Mouse (Mus musculus): Measurements from ENCODE around the gene Ifnar1. TPM values are rescaled to one million over a fixed set of nuclear protein-coding genes. Genes with fewer than 3 reads are reported as not detected.

Gene Ifnar1
- polyA plus RNA-seq, 2 experiments: 11.6 to 16.2 TPM

DNA sequence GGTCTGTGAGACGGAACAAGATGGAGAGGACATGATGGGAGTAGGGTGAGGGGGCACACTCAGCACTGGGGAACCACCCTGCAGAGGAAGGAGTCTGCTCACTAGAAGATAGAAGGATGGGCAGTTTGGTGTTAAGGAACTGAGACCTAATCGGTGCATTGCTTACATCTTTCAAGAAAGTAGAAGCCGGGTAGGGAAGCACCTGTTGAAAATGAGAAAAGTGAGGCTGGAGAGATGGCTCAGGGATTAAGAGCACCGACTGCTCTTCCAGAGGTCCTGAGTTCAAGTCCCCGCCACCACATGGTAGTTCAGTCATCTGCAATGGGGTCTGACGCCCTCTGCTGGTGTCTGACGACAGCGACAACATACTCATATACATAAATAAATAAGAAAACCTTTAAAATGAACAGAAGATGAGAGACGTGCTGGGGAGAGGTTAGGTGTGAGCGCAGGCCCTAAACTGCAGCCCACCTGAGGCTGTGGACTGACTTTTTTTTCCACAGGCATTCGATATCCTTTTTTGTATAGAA lies 25.1 kb upstream of the Ifnar1 start:
- TF ChIP-seq EP300 (IDR thresholded peaks at IDR 0.05; ENCODE audit: low read depth): no peak
- TF ChIP-seq CTCF (IDR thresholded peaks at IDR 0.05; ENCODE audit: low read depth): peak; percentile 82
- ATAC-seq (ENCODE audit: insufficient read depth) (no peak), DNase-seq (ENCODE audit: low read depth in 3 of 3, low spot score in 3 of 3) (no peak)
- Histone ChIP-seq H3K36me3 (replicated peaks; ENCODE audit: control insufficient read depth, insufficient read depth, low read depth) (no peaks in the 10 kb centered on the region), H3K9ac (replicated peaks) (no peak overlapping the region; the same call in 1 of the 2 replicates), H3K27ac (peak overlapping the region; percentile 54; the same call in 1 of the 2 replicates), H3K9me3 (ENCODE audit: control insufficient read depth, low read length) (no peaks in the 10 kb centered on the region), H3K27me3 (ENCODE audit: control insufficient read depth, insufficient read depth, low read length) (no peaks in the 10 kb centered on the region), H3K4me2 (ENCODE audit: low read depth) (no peak overlapping the region), H3K4me1 (replicated peaks; ENCODE audit: control insufficient read depth in 2 of 2, insufficient read depth in 2 of 2, low read length in 1 of 2) (peaks cover 28 to 42% of the 10 kb centered on the region in 2 experiments), H3K4me3 (ENCODE audit: insufficient read depth in 1 of 2, low read depth in 2 of 2, low read length in 2 of 2) (no peak overlapping the region)
- 73% methylated on average over 11 of the region's 11 CpGs for WGBS (ENCODE audit: insufficient replicate concordance)

DNA sequence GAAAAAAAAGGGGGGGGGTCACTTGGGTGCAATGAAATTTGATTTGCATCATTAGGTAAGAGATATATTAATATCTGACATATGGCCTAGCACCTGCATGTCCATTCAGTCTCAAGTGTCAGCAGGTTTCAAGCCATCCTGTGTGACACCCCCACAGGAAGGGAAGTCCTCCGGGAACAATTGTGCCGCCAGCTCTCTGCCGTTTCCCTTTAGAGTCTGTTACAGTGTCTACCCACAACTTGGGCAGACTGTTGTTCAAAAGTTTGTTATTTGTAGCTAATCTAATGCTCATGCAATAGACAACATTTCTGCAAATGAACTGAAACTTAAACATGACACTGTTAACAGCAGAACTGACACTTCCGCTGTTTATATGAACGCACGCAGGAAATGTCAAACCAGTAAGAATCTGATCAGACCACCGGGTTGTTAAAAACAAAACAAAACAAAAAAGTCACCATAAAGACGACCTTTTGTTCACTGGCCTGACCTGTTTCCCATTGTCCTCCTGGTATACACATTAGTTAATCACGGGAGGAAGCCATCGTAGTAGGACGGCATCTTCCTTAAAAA lies 23.9 kb upstream of the Ifnar1 start:
- Histone ChIP-seq H3K27me3 (ENCODE audit: control insufficient read depth, insufficient read depth, low read length) (no peaks in the 10 kb centered on the region), H3K9ac (replicated peaks) (peak overlapping the region; percentile 65), H3K9me3 (ENCODE audit: control insufficient read depth, low read length) (no peaks in the 10 kb centered on the region), H3K36me3 (replicated peaks; ENCODE audit: control insufficient read depth, insufficient read depth, low read depth) (no peaks in the 10 kb centered on the region), H3K4me3 (ENCODE audit: insufficient read depth in 1 of 2, low read depth in 2 of 2, low read length in 2 of 2) (peak overlapping the region; percentile 30 to 36; a peak in 3 of 4 replicates), H3K4me2 (ENCODE audit: low read depth) (peak overlapping the region; percentile 60), H3K27ac (peak overlapping the region; percentile 54), H3K4me1 (replicated peaks; ENCODE audit: control insufficient read depth in 2 of 2, insufficient read depth in 2 of 2, low read length in 1 of 2) (peaks cover 29 to 45% of the 10 kb centered on the region in 2 experiments)
- ATAC-seq (ENCODE audit: insufficient read depth) (no peak), DNase-seq (ENCODE audit: low read depth in 3 of 3, low spot score in 3 of 3) (no peak)
- TF ChIP-seq CTCF (IDR thresholded peaks at IDR 0.05; ENCODE audit: low read depth): no peak
- no peak for TF ChIP-seq EP300 (IDR thresholded peaks at IDR 0.05; ENCODE audit: low read depth)
- 23% methylated on average over 11 of the region's 11 CpGs for WGBS (ENCODE audit: insufficient replicate concordance)

DNA sequence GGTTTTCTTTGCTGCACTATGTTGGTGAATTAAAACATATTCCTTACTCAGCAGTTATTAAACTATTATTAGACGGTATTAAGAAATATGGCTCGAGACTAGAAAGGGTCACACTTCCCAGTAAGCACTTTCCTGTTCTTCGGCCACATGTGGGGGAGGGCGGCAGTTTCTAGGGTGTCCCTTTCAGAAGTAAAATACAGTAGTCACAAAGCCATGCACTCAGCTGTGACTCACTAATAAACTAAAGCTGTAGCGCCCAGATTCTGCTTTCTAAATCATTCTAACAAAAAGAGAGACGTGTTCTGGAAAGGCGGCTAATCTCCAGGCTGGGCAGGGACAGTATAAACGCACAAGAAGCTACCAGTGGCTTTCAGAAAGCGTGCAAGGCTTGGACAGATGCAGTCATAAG lies 23.3 kb upstream of the Ifnar1 start:
- 22% methylated on average over 9 of the region's 9 CpGs for WGBS (ENCODE audit: insufficient replicate concordance)
- peaks cover 34 to 49% of the 10 kb centered on the region in 2 experiments for H3K4me1 ChIP-seq (replicated peaks; ENCODE audit: control insufficient read depth in 2 of 2, insufficient read depth in 2 of 2, low read length in 1 of 2)
- H3K9me3 ChIP-seq (ENCODE audit: control insufficient read depth, low read length): no peaks in the 10 kb centered on the region
- peak overlapping the region in 1 of 2 experiments; percentile 14; a peak in 1 of 4 replicates for H3K4me3 ChIP-seq (ENCODE audit: insufficient read depth in 1 of 2, low read depth in 2 of 2, low read length in 2 of 2)
- no peak for DNase-seq (ENCODE audit: low read depth in 3 of 3, low spot score in 3 of 3)
- H3K4me2 ChIP-seq (ENCODE audit: low read depth): peak overlapping the region; percentile 60
- TF ChIP-seq EP300 (IDR thresholded peaks at IDR 0.05; ENCODE audit: low read depth): no peak
- ATAC-seq (ENCODE audit: insufficient read depth): no peak
- H3K27ac ChIP-seq: peak overlapping the region; percentile 77
- no peaks in the 10 kb centered on the region for H3K27me3 ChIP-seq (ENCODE audit: control insufficient read depth, insufficient read depth, low read length)
- H3K9ac ChIP-seq (replicated peaks): peak overlapping the region; percentile 51
- H3K36me3 ChIP-seq (replicated peaks; ENCODE audit: control insufficient read depth, insufficient read depth, low read depth): peaks cover 5% of the 10 kb centered on the region; the same call in 1 of the 2 replicates

DNA sequence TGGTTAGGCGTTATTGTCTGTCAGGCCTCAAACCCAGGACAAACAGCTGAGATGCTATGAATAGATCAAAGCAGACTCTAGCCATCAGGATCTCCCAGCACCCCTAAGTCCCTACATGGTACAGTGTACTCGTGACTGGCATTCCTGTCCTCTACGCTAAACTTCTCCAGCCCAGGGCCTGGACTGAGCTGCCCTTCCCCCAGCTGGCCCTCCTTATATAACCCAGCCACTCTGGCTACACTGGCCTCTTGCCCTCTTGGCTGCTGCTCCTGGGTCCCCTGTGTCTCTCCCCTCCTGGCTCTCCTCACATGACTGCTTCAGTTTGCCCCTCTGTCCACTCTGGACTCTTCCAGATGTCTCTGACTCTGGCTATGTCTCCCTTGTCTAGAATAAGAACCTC lies 22.4 kb upstream of the Ifnar1 start:
- TF ChIP-seq EP300 (IDR thresholded peaks at IDR 0.05; ENCODE audit: low read depth) (no peak), CTCF (IDR thresholded peaks at IDR 0.05; ENCODE audit: low read depth) (no peak)
- no peak overlapping the region; the same call in 1 of the 2 replicates for H3K9ac ChIP-seq (replicated peaks)
- DNase-seq (ENCODE audit: low read depth in 3 of 3, low spot score in 3 of 3): no peak
- 74% methylated on average over 3 of the region's 3 CpGs for WGBS (ENCODE audit: insufficient replicate concordance)
- ATAC-seq (ENCODE audit: insufficient read depth): no peak
- H3K36me3 ChIP-seq (replicated peaks; ENCODE audit: control insufficient read depth, insufficient read depth, low read depth): peaks cover 10% of the 10 kb centered on the region
- no peak overlapping the region for H3K4me3 ChIP-seq (ENCODE audit: insufficient read depth in 1 of 2, low read depth in 2 of 2, low read length in 2 of 2)
- no peaks in the 10 kb centered on the region for H3K9me3 ChIP-seq (ENCODE audit: control insufficient read depth, low read length)
- H3K4me1 ChIP-seq (replicated peaks; ENCODE audit: control insufficient read depth in 2 of 2, insufficient read depth in 2 of 2, low read length in 1 of 2): peaks cover 37 to 51% of the 10 kb centered on the region in 2 experiments
- H3K4me2 ChIP-seq (ENCODE audit: low read depth): peak overlapping the region; percentile 2; the same call in 1 of the 2 replicates
- H3K27ac ChIP-seq: peak overlapping the region; percentile 79
- no peaks in the 10 kb centered on the region for H3K27me3 ChIP-seq (ENCODE audit: control insufficient read depth, insufficient read depth, low read length)

DNA sequence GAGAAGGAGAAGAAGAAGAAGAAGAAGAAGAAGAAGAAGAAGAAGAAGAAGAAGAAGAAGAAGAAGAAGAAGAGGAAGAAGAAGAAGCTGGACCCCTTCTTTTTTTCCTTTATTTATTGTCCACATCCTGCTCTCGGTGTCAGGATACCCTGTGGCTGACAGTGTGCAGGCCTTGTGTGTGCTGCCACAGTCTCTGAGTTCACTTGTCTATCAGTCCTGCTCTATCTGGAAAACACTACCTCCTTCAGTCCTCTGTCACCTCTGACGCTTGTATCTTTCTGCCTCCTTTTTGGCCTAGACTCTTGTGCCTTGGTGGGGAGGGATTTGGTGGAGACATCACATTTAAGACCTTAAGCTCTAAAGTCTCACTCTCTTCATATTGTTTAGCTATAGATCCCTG lies 21.6 kb upstream of the Ifnar1 start:
- Histone ChIP-seq H3K9ac (replicated peaks) (peak overlapping the region; percentile 77), H3K27ac (peak overlapping the region; percentile 79), H3K36me3 (replicated peaks; ENCODE audit: control insufficient read depth, insufficient read depth, low read depth) (peaks cover 16% of the 10 kb centered on the region), H3K4me2 (ENCODE audit: low read depth) (peak overlapping the region; percentile 84), H3K4me3 (ENCODE audit: insufficient read depth in 1 of 2, low read depth in 2 of 2, low read length in 2 of 2) (peak overlapping the region in 1 of 2 experiments; percentile 69; a peak in 2 of 4 replicates), H3K27me3 (ENCODE audit: control insufficient read depth, insufficient read depth, low read length) (no peaks in the 10 kb centered on the region), H3K4me1 (replicated peaks; ENCODE audit: control insufficient read depth in 2 of 2, insufficient read depth in 2 of 2, low read length in 1 of 2) (peaks cover 37 to 48% of the 10 kb centered on the region in 2 experiments), H3K9me3 (ENCODE audit: control insufficient read depth, low read length) (no peaks in the 10 kb centered on the region)
- DNase-seq (ENCODE audit: low read depth in 3 of 3, low spot score in 3 of 3): no peak
- no peak for ATAC-seq (ENCODE audit: insufficient read depth)
- 58% methylated on average over 2 of the region's 2 CpGs for WGBS (ENCODE audit: insufficient replicate concordance)
- TF ChIP-seq EP300 (IDR thresholded peaks at IDR 0.05; ENCODE audit: low read depth) (no peak), CTCF (IDR thresholded peaks at IDR 0.05; ENCODE audit: low read depth) (no peak)

Measured in liver, embryonic 14.5 days (tissue).